Mouse (Mus musculus): ENCODE data around the gene Ncor2. TPM values are rescaled to one million over a fixed set of nuclear protein-coding genes. Genes with fewer than 3 reads are reported as not detected.

Gene Ncor2
- polyA plus RNA-seq, 1 experiment from 2014 or later: 25.6 TPM

DNA sequence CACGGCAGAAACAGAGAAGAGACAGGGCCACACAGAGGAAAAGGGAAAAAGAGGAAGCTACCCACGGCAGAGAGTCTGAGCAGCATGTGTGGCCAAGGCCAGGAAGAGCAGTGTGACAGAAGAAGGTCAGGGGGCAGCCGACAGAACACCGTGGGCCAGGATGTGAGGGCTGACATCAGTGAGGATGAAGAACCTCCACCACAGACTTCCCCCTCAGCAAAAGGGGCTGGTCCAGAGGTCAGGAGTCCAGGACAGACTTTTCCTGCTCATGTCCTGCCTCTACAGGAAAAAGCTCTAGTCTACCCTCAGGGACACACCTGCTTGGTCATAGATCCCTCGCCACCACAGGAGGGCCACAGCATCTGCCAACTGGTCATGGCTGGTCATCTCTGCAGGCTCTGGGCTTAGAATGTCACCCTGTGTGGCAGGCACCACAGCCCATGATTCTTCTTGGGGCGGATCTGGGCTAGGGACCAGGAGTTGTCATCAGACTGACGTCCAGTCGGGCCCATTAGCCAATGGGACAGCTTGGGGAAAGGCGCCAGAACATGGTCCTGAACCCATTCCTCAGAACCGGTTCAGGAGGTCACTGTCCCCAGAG, 104.3 kb downstream of the Ncor2 start:
- Histone ChIP-seq H3K27ac (no peak overlapping the region), H3K4me3 (no peak overlapping the region), H3K9me3 (replicated peaks) (no peaks in the 10 kb centered on the region), H3K27me3 (no peaks in the 10 kb centered on the region), H3K4me2 (no peak overlapping the region), H3K36me3 (ENCODE audit: poor library complexity, severe bottlenecking) (peaks cover 75% of the 10 kb centered on the region), H3K4me1 (peaks cover 11% of the 10 kb centered on the region), H3K9ac (no peak overlapping the region)
- 88% methylated on average over 10 of the region's 10 CpGs for WGBS
- ATAC-seq: no peak

DNA sequence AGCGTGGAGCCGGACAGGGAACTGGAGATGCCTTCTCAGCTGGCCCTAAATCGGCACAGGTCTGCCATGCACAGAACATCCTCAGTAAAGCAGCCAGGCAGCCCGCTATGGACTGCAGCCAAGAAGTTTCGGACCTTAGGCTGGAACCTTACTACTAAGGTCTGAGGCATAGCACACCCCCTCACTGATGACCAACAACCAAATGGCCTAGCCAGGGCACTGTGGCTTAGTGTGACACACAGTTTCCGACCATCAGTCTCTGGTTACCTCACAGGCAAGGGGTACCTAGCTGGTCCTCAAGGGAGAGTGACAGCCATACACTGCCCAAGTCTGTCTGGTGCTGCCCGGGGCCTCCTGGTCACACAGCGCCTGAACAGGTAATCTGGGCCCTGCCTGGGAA, 105.1 kb downstream of the Ncor2 start:
- no peak overlapping the region for H3K4me2 ChIP-seq
- ATAC-seq: no peak
- no peak overlapping the region for H3K4me3 ChIP-seq
- no peak overlapping the region for H3K9ac ChIP-seq
- no peak overlapping the region for H3K27ac ChIP-seq
- H3K9me3 ChIP-seq (replicated peaks): no peaks in the 10 kb centered on the region
- WGBS: 89% methylated on average over 8 of the region's 8 CpGs
- H3K36me3 ChIP-seq (ENCODE audit: poor library complexity, severe bottlenecking): peaks cover 68% of the 10 kb centered on the region
- no peaks in the 10 kb centered on the region for H3K27me3 ChIP-seq
- peaks cover 18% of the 10 kb centered on the region for H3K4me1 ChIP-seq

DNA sequence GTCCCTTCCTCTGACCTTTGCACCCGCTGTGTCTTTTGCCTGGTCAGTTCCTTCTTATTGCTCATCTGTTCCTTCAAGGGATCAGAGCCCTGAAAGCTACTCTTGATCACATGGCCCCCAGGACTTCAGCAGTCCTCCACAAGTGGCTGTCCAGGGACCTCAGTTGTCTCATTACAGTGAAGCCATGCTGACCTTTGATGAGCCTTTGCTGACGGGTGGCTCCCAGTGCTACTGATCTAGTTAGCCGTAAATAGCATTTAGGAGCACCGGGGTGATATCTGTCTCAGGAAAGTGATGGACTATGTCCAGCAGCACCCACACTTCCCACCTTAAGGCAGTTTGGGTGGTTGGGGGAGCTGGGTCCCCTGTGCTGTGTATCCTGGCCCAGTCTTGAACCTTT, 105.7 kb downstream of the Ncor2 start:
- 92% methylated on average over 4 of the region's 4 CpGs for WGBS
- no peak for ATAC-seq
- Histone ChIP-seq H3K36me3 (ENCODE audit: poor library complexity, severe bottlenecking) (peaks cover 68% of the 10 kb centered on the region), H3K27ac (no peak overlapping the region), H3K4me2 (no peak overlapping the region), H3K27me3 (no peaks in the 10 kb centered on the region), H3K9ac (no peak overlapping the region), H3K4me1 (peaks cover 23% of the 10 kb centered on the region), H3K9me3 (replicated peaks) (no peaks in the 10 kb centered on the region), H3K4me3 (no peak overlapping the region)

DNA sequence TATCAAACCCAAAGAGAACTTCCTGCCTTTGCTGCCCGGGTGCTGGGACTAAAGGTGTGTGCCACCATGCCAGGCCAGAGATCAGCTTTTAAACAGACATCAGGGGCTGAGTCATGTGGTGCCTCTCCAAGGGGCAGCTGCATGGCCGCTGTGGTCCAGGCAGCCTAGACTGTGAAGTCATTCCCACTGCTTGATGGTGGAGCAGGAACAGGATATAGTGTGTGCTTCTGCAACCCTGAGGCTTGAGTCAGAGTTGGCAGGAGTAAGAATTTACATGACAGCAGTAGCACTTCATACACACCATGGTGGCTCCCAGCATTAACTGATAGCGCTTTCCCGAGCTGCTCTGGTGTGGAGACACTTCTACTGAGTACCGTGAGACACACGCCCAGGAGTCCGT, 106.6 kb downstream of the Ncor2 start:
- H3K9ac ChIP-seq: no peak overlapping the region
- H3K4me1 ChIP-seq: peaks cover 27% of the 10 kb centered on the region
- no peak for ATAC-seq
- H3K9me3 ChIP-seq (replicated peaks): no peaks in the 10 kb centered on the region
- peaks cover 68% of the 10 kb centered on the region for H3K36me3 ChIP-seq (ENCODE audit: poor library complexity, severe bottlenecking)
- WGBS: 90% methylated on average over 7 of the region's 7 CpGs
- H3K4me3 ChIP-seq: no peak overlapping the region
- no peak overlapping the region for H3K27ac ChIP-seq
- no peaks in the 10 kb centered on the region for H3K27me3 ChIP-seq
- H3K4me2 ChIP-seq: no peak overlapping the region

DNA sequence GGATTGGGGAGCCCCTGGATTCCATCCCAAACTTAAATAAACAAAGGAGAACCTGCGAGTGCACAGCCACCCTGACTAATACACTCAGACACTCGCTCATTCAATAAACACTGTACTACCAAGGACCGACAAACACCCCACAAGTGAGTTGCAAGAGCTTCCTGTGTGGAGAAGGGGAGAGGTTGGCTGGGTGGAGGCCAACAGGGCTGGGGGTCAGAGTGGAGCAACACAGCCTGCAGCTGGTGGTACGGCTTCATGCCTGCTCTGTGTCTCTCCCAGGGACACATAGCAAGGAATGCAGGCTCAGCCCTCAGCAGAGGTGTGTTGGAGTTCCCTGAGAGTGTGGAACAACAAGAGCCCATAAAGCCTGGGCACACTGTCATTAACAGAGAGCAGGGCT, 107.1 kb downstream of the Ncor2 start:
- Histone ChIP-seq H3K9ac (no peak overlapping the region), H3K9me3 (replicated peaks) (no peaks in the 10 kb centered on the region), H3K27me3 (no peaks in the 10 kb centered on the region), H3K4me1 (peaks cover 27% of the 10 kb centered on the region), H3K27ac (no peak overlapping the region), H3K4me3 (no peak overlapping the region), H3K36me3 (ENCODE audit: poor library complexity, severe bottlenecking) (peaks cover 68% of the 10 kb centered on the region), H3K4me2 (no peak overlapping the region)
- 89% methylated on average over 4 of the region's 4 CpGs for WGBS
- ATAC-seq: no peak

DNA sequence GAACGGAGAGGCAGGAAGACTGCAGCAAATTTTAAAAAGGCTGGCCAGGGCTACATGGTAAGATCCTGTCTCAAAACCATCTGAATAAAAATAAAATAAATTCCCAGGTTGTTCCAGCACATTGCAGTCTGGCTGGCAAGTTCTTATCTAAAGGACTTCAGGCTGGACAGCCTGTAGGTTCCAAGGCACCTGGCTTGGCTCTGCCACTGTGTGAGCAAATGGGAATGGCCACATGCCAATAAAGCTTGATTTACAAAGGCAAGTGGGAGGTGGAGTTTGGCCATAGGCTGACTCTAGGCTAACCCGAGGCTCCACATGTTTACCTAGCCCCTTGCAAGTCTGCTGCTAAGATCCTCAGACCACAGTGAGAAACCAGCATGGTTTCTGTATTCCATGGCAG, 108.6 kb downstream of the Ncor2 start:
- Histone ChIP-seq H3K4me1 (peaks cover 27% of the 10 kb centered on the region), H3K27ac (0 out of 2 replicates have a peak overlapping the region, but pooled peaks have one; percentile 20), H3K36me3 (ENCODE audit: poor library complexity, severe bottlenecking) (peaks cover 70% of the 10 kb centered on the region), H3K27me3 (no peaks in the 10 kb centered on the region), H3K9me3 (replicated peaks) (no peaks in the 10 kb centered on the region), H3K9ac (no peak overlapping the region), H3K4me3 (no peak overlapping the region), H3K4me2 (no peak overlapping the region)
- WGBS: 77% methylated on average over 2 of the region's 2 CpGs
- no peak for ATAC-seq

DNA sequence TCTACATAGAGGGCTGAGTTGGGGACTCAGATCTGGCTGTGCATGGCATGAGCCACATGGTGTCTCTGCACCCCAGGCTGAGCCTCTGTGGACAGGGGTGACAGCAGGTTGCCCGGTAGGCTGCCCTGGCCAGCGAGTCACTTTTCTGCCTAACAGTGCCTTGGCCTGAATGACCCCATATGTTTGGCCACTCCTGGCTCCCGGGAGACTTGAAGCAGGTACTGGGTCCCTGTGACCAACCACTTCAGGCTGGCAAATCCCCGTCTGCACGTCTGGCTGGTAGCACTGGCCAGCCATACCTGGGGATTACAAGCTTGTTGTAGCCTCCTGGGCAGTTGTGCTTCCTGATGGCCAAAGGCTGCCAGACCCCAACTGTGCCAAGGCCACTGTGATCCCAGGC, 109.1 kb downstream of the Ncor2 start:
- Histone ChIP-seq H3K4me3 (no peak overlapping the region), H3K27me3 (no peaks in the 10 kb centered on the region), H3K9ac (no peak overlapping the region), H3K4me1 (peaks cover 27% of the 10 kb centered on the region), H3K9me3 (replicated peaks) (no peaks in the 10 kb centered on the region), H3K36me3 (ENCODE audit: poor library complexity, severe bottlenecking) (peaks cover 71% of the 10 kb centered on the region), H3K4me2 (no peak overlapping the region), H3K27ac (peak overlapping the region; percentile 49)
- ATAC-seq: no peak
- 79% methylated on average over 5 of the region's 5 CpGs for WGBS

DNA sequence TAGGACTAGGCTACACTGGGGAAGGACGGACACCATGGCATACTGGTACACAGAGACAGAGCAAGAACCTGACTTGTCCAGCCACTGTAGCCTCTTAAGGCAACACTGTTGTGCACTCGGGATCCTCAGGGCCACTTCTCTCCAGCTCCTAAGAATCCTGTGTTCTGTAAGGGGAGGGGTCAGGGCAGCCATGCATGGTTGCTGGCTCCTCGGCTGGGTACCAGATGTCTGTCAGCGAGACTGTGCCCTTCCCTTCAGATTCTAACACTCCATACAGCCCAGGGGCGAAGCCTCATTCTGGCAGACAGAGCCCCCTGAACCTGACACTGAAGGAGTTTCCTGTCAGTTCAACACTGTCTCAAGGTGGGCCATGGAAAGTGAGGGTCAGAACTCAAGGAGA, 109.6 kb downstream of the Ncor2 start:
- no peak for ATAC-seq

DNA sequence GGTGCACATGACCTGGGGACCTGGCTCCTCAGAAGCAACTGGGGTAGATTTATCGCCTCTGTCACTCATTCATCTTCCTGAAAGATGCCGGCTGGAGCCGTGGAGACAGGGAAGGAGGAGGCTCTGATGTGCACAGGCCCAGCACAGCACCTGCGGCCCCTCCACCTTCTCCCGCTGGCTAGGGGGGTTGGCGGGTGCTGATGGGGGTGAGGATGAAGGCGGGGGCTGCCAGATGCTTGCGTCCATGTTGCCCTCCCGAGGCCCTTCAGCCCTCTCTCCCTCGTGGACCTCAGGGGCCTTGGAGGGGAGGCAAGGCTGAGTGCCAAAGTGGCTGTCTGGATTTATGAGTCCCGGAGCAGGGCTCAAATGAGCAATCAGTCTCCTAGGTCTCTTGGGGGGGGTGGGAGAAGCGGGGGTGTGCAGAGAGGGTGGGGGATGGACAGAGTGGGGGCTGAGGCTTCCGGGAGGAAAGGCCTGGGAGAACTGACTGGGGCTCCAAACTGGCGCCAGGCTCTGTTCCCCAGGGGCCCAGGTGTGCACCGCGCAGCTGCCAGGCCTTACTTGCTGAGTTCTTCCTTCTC, 110.6 kb downstream of the Ncor2 start:
- no peak for ATAC-seq
- WGBS: 69% methylated on average over 11 of the region's 16 CpGs

More for the DNA sequence above, 109.6 kb downstream of the Ncor2 start:
- peaks cover 71% of the 10 kb centered on the region for H3K36me3 ChIP-seq (ENCODE audit: poor library complexity, severe bottlenecking)
- H3K4me2 ChIP-seq: no peak overlapping the region
- no peaks in the 10 kb centered on the region for H3K27me3 ChIP-seq
- WGBS: 67% methylated on average over 5 of the region's 5 CpGs
- no peak overlapping the region for H3K4me3 ChIP-seq
- H3K9ac ChIP-seq: no peak overlapping the region
- H3K4me1 ChIP-seq: peaks cover 27% of the 10 kb centered on the region
- H3K27ac ChIP-seq: peak overlapping the region; percentile 49
- H3K9me3 ChIP-seq (replicated peaks): no peaks in the 10 kb centered on the region

DNA sequence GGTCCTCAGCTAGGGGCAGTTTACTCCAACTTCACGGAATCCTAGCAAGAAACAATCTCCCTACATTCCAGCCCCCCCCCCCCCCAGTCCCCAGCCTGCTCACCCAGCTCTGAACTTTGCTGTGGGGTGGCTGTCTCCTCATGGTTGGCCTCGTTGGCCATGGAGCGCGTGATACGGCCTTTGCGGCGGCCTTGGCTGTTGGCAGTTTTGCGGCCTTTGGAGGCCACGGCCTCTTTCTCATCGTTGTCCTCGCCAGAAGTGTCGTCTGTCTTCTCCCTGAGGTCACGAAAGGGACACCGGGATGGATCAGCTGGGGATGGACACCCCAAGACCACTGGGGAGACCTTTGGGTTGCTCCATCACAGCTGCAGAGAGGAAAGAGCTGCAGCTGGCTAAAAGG, 111.3 kb downstream of the Ncor2 start:
- Histone ChIP-seq H3K27me3 (no peaks in the 10 kb centered on the region), H3K36me3 (ENCODE audit: poor library complexity, severe bottlenecking) (peaks cover 70% of the 10 kb centered on the region), H3K4me2 (no peak overlapping the region), H3K27ac (0 out of 2 replicates have a peak overlapping the region, but pooled peaks have one; percentile 78), H3K9ac (no peak overlapping the region), H3K9me3 (replicated peaks) (no peaks in the 10 kb centered on the region), H3K4me1 (peaks cover 38% of the 10 kb centered on the region), H3K4me3 (no peak overlapping the region)
- ATAC-seq: no peak
- WGBS: 93% methylated on average over 14 of the region's 14 CpGs

More for the DNA sequence above, 110.6 kb downstream of the Ncor2 start:
- H3K27ac ChIP-seq: peak overlapping the region; percentile 78
- H3K27me3 ChIP-seq: no peaks in the 10 kb centered on the region
- no peaks in the 10 kb centered on the region for H3K9me3 ChIP-seq (replicated peaks)
- no peak overlapping the region for H3K4me2 ChIP-seq
- H3K9ac ChIP-seq: no peak overlapping the region
- H3K36me3 ChIP-seq (ENCODE audit: poor library complexity, severe bottlenecking): peaks cover 71% of the 10 kb centered on the region
- H3K4me1 ChIP-seq: peaks cover 30% of the 10 kb centered on the region
- H3K4me3 ChIP-seq: no peak overlapping the region

DNA sequence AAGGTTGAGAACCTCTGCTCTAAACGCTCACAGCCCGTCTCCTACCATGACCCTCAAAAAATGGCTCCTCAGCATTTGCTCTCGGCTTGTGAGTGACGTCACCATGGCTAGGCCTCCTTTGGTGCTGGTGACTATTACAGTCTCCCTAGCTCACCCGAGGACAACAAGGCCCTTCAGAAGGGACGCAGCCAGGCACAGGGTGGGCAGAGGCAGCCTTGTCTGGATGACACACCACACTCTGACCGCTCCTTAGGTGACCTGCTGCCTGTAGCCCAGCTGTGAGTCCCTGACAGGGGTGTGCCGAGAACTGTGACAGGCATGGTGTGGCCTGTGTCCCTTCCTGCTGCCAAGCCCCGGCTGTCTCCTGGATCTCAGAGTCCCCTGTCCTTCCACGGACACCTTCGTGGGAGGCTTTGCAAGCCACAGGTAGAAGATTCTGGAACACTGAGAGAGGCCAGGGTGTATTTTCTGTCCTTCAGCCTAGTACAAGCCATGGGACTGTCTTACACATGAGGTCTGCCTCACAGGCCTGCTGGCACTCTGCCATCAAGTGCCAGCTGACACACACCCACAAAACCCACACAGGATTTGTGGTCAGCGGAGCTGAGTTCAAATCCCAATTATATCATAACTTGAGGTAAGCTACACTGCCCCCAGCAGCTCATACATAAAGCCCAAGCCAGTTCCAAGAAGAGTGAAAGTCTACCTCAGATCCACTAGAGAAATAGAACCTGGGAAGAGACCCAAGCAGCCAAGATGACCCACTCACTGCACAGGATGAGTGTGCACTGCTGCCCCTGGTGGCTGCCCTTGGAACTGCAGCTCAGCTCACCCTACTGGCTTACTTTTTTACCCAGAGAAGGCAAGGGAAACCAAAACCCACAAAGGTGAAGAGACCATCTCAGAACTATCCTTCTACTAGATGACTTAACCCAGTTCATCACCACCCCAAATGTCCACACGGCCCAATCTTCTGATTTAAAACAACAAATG, 112.2 kb downstream of the Ncor2 start:
- Histone ChIP-seq H3K27me3 (no peaks in the 10 kb centered on the region), H3K4me3 (no peak overlapping the region), H3K27ac (peak overlapping the region; percentile 6; the same call in 1 of the 2 replicates), H3K9ac (no peak overlapping the region), H3K36me3 (ENCODE audit: poor library complexity, severe bottlenecking) (peaks cover 65% of the 10 kb centered on the region), H3K4me2 (no peak overlapping the region), H3K9me3 (replicated peaks) (no peaks in the 10 kb centered on the region), H3K4me1 (peaks cover 41% of the 10 kb centered on the region)
- 93% methylated on average over 13 of the region's 13 CpGs for WGBS
- no peak for ATAC-seq

DNA sequence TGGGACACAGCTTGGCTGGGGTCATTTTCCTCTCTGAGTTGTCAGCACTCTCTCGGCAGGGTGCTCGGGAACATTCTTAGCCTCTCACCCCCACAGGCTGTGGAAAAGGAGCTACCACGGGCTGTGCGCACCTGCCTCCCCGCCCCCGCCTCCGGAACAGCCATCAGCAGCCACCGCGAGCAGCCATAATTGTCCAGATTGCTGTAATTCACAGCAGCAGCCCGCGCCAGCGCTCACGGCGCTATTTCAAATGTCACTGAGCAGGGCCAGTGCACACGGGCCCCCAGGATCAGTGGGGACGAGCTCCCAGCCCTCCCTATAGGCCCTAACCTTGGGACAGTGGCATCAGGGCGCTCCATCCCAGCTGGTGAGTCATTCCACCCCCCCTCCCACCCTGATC, 116.0 kb downstream of the Ncor2 start:
- H3K9ac ChIP-seq: no peak overlapping the region
- no peak overlapping the region for H3K4me3 ChIP-seq
- peak overlapping the region; percentile 84 for H3K27ac ChIP-seq
- peak; percentile 38; the same call in 1 of the 2 replicates for ATAC-seq
- WGBS: 36% methylated on average over 17 of the region's 17 CpGs
- H3K4me1 ChIP-seq: peaks cover 40% of the 10 kb centered on the region
- no peaks in the 10 kb centered on the region for H3K9me3 ChIP-seq (replicated peaks)
- H3K4me2 ChIP-seq: peak overlapping the region; percentile 30; the same call in 1 of the 2 replicates
- H3K27me3 ChIP-seq: no peaks in the 10 kb centered on the region
- peaks cover 60% of the 10 kb centered on the region for H3K36me3 ChIP-seq (ENCODE audit: poor library complexity, severe bottlenecking)
